Mouse (Mus musculus) embryonic facial prominence, embryonic 12.5 days (tissue): ENCODE data around the gene Arhgap22. TPM values are rescaled to one million over a fixed set of nuclear protein-coding genes. Genes with fewer than 3 reads are reported as not detected.

Experiments
- ATAC-seq: fragments of 200-750 bp; cut with Nextera tagmentation; 2 replicates; pipeline ENCODE4 v1.8.0; 2017; ENCODE audit not compliant: insufficient number of reproducible peaks, insufficient read depth, low FRiP score, low TSS enrichment
- H3K27ac ChIP-seq: fragments of 300-500 bp; sonication (generic); 2 replicates; pipeline ENCODE4 v1.5.1; 2016; ENCODE audit warnings: mild to moderate bottlenecking
- H3K27me3 ChIP-seq: fragments of 300-500 bp; sonication (generic); 2 replicates; pipeline ENCODE4 v1.6.1; 2016; ENCODE audit warnings: mild to moderate bottlenecking, moderate library complexity
- H3K36me3 ChIP-seq: fragments of 300-500 bp; sonication (generic); 2 replicates; pipeline ENCODE4 v1.6.1; 2016; ENCODE audit warnings: mild to moderate bottlenecking
- H3K4me1 ChIP-seq: fragments of 300-500 bp; sonication (generic); 2 replicates; pipeline ENCODE4 v1.6.1; 2016
- H3K4me2 ChIP-seq: fragments of 300-500 bp; sonication (generic); replicated peaks from 2 replicates; pipeline ENCODE4 v1.6.1; 2016; ENCODE audit warnings: mild to moderate bottlenecking, moderate library complexity
- H3K4me3 ChIP-seq: fragments of 300-500 bp; sonication (generic); 2 replicates; pipeline ENCODE4 v1.5.1; 2016; ENCODE audit warnings: mild to moderate bottlenecking
- H3K9ac ChIP-seq: fragments of 300-500 bp; sonication (generic); 2 replicates; pipeline ENCODE4 v1.6.1; 2016; ENCODE audit warnings: mild to moderate bottlenecking, moderate library complexity
- H3K9me3 ChIP-seq: fragments of 300-500 bp; sonication (generic); 2 replicates; pipeline ENCODE4 v1.6.1; 2016; ENCODE audit warnings: mild to moderate bottlenecking, moderate library complexity
- WGBS: fragments of 180-500 bp; shearing (Covaris S2); methylation state at CpG from one replicate; pipeline ENCODE4 v1.1.7; 2016; 5-methylcytosine and 5-hydroxymethylcytosine counted together
- polyA plus RNA-seq: library from polyadenylated mRNA; unstranded; fragments of >200 nt; fragmentation: Nextera tagmentation; extraction: Ambion mirVana; gene quantifications from 2 replicates; pipeline ENCODE4 v1.2.1, GENCODE M21; 2016

Arhgap22 gene
- polyA plus RNA-seq, 1 experiment from 2014 or later, result 4.5 TPM

DNA sequence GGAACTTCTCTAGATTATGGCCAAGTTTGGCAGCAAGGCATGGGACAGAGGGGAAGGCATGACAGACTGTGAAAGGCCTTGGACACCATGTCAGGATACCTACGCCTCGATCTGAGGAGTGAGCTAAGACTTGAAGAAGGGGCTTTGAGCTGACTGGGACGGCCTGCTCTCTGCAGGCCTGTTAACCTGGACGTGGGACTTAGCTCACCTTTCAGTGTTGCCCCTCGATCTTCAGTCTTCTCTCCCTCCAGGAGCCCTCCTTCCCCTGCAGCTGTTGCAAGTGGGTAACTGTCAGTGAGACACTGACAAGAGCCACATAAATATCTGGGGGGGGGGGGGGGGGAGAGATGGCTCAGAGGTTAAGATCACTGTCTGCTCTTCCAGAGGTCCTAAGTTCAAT is 34.9 kb downstream of the Arhgap22 start:
- H3K27me3 ChIP-seq, result peaks cover 29% of the 10 kb centered on the region
- no peak overlapping the region for H3K4me3 ChIP-seq
- H3K9me3 ChIP-seq, result no peaks in the 10 kb centered on the region
- H3K36me3 ChIP-seq, result no peaks in the 10 kb centered on the region
- no peak overlapping the region for H3K4me2 ChIP-seq
- H3K4me1 ChIP-seq, result peaks cover 14% of the 10 kb centered on the region; the same call in 1 of the 2 replicates
- ATAC-seq, result no peak
- no peak overlapping the region for H3K9ac ChIP-seq
- H3K27ac ChIP-seq, result no peak overlapping the region
- 79% methylated on average over 5 of the region's 5 CpGs for WGBS

- Histone ChIP-seq H3K27ac (no peak overlapping the region), H3K9me3 (no peaks in the 10 kb centered on the region), H3K36me3 (no peaks in the 10 kb centered on the region), H3K27me3 (peaks cover 29% of the 10 kb centered on the region), H3K4me2 (peak overlapping the region; percentile 80), H3K4me1 (peaks cover 14% of the 10 kb centered on the region; the same call in 1 of the 2 replicates), H3K9ac (no peak overlapping the region), H3K4me3 (peak overlapping the region; percentile 34)
- 0 out of 2 replicates have a peak, but pooled peaks have one; percentile 56 for ATAC-seq
- WGBS, result under 1% methylated on average over 30 of the region's 30 CpGs
Observed at GRCm38 (mm10) chr14:33250215-33250939, 36.6 kb downstream of the Arhgap22 start.

- Histone ChIP-seq H3K36me3 (no peaks in the 10 kb centered on the region), H3K9ac (no peak overlapping the region), H3K4me3 (peak overlapping the region; percentile 34), H3K27me3 (peaks cover 29% of the 10 kb centered on the region), H3K27ac (no peak overlapping the region), H3K4me1 (peaks cover 14% of the 10 kb centered on the region; the same call in 1 of the 2 replicates), H3K4me2 (peak overlapping the region; percentile 80), H3K9me3 (no peaks in the 10 kb centered on the region)
- WGBS, result 7% methylated on average over 13 of the region's 13 CpGs
- no peak for ATAC-seq
Observed at GRCm38 (mm10) chr14:33250956-33251745, 37.3 kb downstream of the Arhgap22 start.

DNA sequence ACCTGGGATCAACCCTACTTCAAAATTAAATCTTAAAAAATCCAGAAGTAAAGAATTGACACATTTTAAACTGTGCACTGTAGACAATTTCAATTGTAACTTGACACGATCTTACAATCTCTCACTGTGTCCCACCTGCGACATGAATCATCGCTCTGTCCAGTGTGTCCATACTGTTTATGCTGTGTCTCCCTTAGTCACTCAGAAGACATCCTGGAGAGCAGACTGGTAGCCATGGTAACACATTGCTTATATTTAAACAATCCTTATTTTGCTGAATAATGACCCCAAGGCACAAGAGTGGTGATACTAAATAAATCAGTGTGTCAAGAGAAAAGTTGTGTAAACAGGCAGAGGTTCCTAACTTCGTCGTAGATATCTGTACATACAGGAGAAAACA is 44.4 kb downstream of the Arhgap22 start:
- Histone ChIP-seq H3K4me3 (no peak overlapping the region), H3K4me2 (no peak overlapping the region), H3K9me3 (no peaks in the 10 kb centered on the region), H3K27me3 (no peaks in the 10 kb centered on the region), H3K4me1 (no peaks in the 10 kb centered on the region), H3K36me3 (no peaks in the 10 kb centered on the region), H3K9ac (no peak overlapping the region), H3K27ac (no peak overlapping the region)
- 81% methylated on average over 5 of the region's 5 CpGs for WGBS
- ATAC-seq, result no peak

DNA sequence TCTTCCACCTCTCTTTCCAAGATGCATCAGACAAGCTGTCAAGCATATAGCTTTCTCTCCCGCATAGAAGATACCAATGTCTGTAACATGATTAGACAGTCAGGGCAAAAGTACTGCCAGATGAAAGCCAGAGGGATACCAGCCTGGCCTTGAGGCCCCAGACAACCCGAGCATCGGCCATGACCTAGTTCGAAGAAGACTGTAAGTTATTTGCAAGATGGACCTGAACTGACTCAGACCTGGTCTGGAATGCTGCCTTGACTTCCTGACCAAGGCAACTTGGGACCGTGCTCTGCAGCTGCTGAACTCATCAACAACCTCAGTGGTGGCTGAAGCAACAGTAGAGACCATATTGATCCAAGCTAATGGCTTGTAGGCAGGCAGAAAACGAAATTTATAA is 46.3 kb downstream of the Arhgap22 start:
- no peak overlapping the region for H3K9ac ChIP-seq
- H3K4me3 ChIP-seq, result no peak overlapping the region
- H3K4me2 ChIP-seq, result no peak overlapping the region
- H3K4me1 ChIP-seq, result no peaks in the 10 kb centered on the region
- H3K27ac ChIP-seq, result no peak overlapping the region
- H3K36me3 ChIP-seq, result no peaks in the 10 kb centered on the region
- no peaks in the 10 kb centered on the region for H3K27me3 ChIP-seq
- no peaks in the 10 kb centered on the region for H3K9me3 ChIP-seq
- ATAC-seq, result no peak
- 82% methylated on average over 6 of the region's 6 CpGs for WGBS

DNA sequence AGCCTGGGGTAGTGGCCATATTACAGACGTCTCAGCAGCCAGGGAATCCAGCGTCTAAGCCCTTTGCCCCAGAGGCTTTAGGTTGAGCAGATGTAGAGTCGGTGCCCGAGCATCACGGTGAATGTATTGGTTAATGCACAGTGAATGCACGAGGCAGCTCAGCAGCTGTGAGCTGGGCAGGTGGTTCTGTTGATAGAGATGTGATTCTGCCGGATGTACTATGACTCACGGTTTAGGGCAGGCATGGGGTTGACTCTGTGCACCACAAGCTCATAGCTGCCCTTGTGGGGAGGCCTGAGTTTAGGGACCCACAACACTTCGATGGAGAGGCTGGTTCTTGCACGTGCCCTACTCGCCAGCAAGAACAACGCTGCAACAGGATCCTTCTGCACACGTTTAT is 51.0 kb downstream of the Arhgap22 start:
- ATAC-seq, result no peak
- Histone ChIP-seq H3K27ac (no peak overlapping the region), H3K4me3 (no peak overlapping the region), H3K9me3 (0 out of 2 replicates have a peak, but pooled peaks cover 3% of the 10 kb centered on the region), H3K27me3 (no peaks in the 10 kb centered on the region), H3K4me2 (no peak overlapping the region), H3K4me1 (no peaks in the 10 kb centered on the region), H3K36me3 (no peaks in the 10 kb centered on the region), H3K9ac (no peak overlapping the region)
- 90% methylated on average over 13 of the region's 13 CpGs for WGBS

GRCm38 (mm10) chr14:33276240-33276639 is 62.4 kb downstream of the Arhgap22 start:
- no peak overlapping the region for H3K27ac ChIP-seq
- no peaks in the 10 kb centered on the region for H3K9me3 ChIP-seq
- 82% methylated on average over 2 of the region's 2 CpGs for WGBS
- ATAC-seq, result no peak
- H3K27me3 ChIP-seq, result no peaks in the 10 kb centered on the region
- no peak overlapping the region for H3K9ac ChIP-seq
- no peaks in the 10 kb centered on the region for H3K4me1 ChIP-seq
- H3K36me3 ChIP-seq, result no peaks in the 10 kb centered on the region
- no peak overlapping the region for H3K4me2 ChIP-seq
- no peak overlapping the region for H3K4me3 ChIP-seq

DNA sequence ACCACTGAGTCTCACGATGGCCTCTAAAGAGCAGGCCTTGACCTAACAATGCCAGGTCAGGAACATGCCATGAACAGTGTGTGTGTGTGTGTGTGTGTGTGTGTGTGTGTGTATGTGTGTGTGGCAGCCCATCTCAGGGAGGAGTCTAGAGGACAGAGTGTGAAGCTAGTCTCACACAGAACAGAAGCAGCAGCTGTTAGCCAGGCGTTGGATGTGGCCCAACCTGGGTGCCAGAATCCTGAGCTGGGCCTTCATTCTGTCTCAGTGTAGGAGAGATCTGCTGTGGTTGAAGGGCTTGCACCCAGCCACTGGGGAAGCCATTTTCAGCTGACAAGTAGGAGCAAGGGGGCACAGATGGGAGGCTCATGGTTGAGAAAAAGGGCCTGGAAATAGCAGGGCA is 64.5 kb downstream of the Arhgap22 start:
- no peak for ATAC-seq
- Histone ChIP-seq H3K9ac (no peak overlapping the region), H3K9me3 (no peaks in the 10 kb centered on the region), H3K27ac (no peak overlapping the region), H3K4me2 (no peak overlapping the region), H3K27me3 (no peaks in the 10 kb centered on the region), H3K4me1 (no peaks in the 10 kb centered on the region), H3K36me3 (no peaks in the 10 kb centered on the region), H3K4me3 (no peak overlapping the region)
- 85% methylated on average over 2 of the region's 2 CpGs for WGBS

DNA sequence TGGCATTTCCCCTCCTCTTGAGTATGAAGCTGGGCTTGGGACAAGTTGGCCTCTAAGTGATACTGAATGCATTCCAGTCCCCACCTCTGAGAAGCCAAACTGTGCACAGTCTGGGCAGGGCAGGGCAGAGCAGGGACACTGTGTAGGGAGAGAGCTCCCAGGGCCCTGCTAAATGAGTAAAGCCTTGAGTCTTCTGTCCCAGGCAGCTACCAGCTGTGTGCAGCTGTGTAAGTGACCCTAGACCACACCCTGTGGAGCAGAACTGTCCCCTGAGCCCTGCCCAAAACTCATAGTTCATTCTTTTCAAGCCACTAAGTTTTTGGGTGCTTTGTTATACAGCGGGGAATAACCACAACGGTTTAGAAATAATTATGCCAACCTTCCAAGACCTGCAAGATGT is 67.1 kb downstream of the Arhgap22 start:
- H3K36me3 ChIP-seq, result no peaks in the 10 kb centered on the region
- no peaks in the 10 kb centered on the region for H3K27me3 ChIP-seq
- H3K4me3 ChIP-seq, result no peak overlapping the region
- no peak overlapping the region for H3K27ac ChIP-seq
- no peaks in the 10 kb centered on the region for H3K9me3 ChIP-seq
- no peaks in the 10 kb centered on the region for H3K4me1 ChIP-seq
- ATAC-seq, result no peak
- whole genome bisulfite sequencing, result 81% methylated on average over 2 of the region's 2 CpGs
- H3K4me2 ChIP-seq, result no peak overlapping the region
- H3K9ac ChIP-seq, result no peak overlapping the region

DNA sequence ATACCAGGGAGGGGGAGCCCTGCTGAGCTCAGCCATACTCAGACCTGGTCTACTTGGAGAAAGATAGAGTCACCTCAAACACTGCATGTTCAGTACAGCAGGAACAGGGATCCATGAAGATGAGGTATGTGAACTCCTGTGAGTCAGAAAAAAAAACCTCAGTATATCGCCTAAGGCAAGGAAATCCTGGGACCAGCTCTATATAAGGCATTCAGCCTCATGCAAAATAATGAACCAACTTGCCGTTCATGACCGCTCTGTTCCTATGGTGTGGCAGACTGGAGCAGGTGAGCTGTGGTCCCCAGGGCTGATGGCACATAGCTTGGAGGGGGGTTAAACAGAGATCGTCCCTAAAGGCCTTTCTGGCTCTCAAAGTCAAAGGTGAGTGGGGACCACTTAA is 68.6 kb downstream of the Arhgap22 start:
- Histone ChIP-seq H3K27ac (no peak overlapping the region), H3K4me1 (no peaks in the 10 kb centered on the region), H3K27me3 (no peaks in the 10 kb centered on the region), H3K4me2 (no peak overlapping the region), H3K9me3 (no peaks in the 10 kb centered on the region), H3K36me3 (no peaks in the 10 kb centered on the region), H3K9ac (no peak overlapping the region), H3K4me3 (no peak overlapping the region)
- ATAC-seq, result no peak
- 87% methylated on average over 4 of the region's 4 CpGs for WGBS

GRCm38 (mm10) chr14:33287920-33288319 is 74.1 kb downstream of the Arhgap22 start:
- Histone ChIP-seq H3K4me3 (no peak overlapping the region), H3K9me3 (no peaks in the 10 kb centered on the region), H3K27ac (no peak overlapping the region), H3K36me3 (no peaks in the 10 kb centered on the region), H3K27me3 (no peaks in the 10 kb centered on the region), H3K9ac (no peak overlapping the region), H3K4me1 (no peaks in the 10 kb centered on the region), H3K4me2 (no peak overlapping the region)
- no peak for ATAC-seq
- 67% methylated on average over 4 of the region's 4 CpGs for WGBS

DNA sequence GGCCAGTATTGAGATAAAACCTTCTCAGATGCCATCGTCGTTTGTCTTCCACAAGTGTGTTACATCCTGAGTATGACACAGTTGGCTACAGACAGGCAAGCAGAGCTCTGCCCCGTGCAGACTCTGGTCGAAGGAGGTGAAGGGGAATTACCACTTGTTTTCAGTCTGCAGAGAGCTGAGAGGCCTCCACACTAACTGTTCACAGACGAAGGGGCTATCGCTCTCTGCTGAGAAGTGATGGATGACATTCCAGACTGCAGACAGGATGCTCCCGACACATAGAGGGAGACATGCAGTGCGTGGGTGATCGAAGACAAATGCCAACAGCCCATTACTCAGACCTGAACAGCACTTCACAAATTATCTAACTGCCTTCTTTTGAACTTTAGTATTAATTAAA is 76.2 kb downstream of the Arhgap22 start:
- H3K9me3 ChIP-seq, result no peaks in the 10 kb centered on the region
- no peaks in the 10 kb centered on the region for H3K27me3 ChIP-seq
- no peak overlapping the region for H3K27ac ChIP-seq
- no peak overlapping the region for H3K4me3 ChIP-seq
- no peak overlapping the region for H3K4me2 ChIP-seq
- no peaks in the 10 kb centered on the region for H3K4me1 ChIP-seq
- no peak for ATAC-seq
- no peak overlapping the region for H3K9ac ChIP-seq
- no peaks in the 10 kb centered on the region for H3K36me3 ChIP-seq
- WGBS, result 65% methylated on average over 9 of the region's 9 CpGs
